Mouse (Mus musculus): ENCODE measurements around the gene Tap1.

The Tap1 gene

DNA sequence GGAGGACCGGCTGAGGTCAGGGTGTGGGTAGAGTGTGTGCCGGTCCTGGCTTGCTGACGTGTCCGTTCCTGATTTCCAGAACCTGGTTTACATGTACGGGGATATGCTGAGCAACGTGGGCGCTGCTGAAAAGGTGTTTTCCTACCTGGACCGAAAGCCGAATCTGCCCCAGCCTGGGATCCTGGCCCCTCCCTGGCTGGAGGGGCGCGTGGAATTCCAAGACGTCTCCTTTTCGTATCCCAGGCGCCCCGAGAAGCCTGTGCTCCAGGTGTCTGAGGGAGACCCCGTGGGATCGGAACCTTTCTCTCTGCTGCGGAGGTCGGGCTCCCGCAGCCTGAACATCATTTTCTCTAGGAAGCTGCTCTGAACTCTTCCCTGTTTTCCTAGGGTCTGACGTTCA lies 26.6 kb downstream of the Tap1 start:
- in situ Hi-C loops (cut with MboI; ENCODE audit: low pct_unique_long_range_greater_than_20kb in 1 of 2, low sequenced_read_pairs in 2 of 2, unreplicated experiment in 1 of 2): loop anchor here in 1 of 2 experiments (5.0 to 25.0 kb wide), 2 partner anchors 33 to 573 kb away; no protein-coding TSS in a partner anchor

DNA sequence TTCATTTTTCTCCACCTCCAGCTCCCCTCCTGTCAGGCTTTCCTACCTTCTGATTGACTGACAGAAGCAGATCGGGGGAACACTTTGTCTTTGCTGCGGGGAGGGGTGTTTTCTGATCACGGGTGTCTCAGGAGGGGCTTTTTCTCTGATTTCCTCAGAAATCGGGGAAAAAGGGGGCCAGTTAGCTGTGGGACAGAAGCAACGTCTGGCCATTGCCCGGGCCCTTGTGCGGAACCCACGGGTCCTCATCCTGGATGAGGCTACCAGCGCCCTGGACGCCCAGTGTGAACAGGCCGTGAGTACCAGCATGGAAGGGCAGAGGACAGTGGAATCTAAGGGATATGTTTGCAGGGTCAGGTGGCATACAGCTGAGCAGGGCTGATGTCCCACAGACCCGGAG lies 27.8 kb downstream of the Tap1 start:
- in situ Hi-C loops (cut with MboI; ENCODE audit: low pct_unique_long_range_greater_than_20kb in 1 of 2, low sequenced_read_pairs in 2 of 2, unreplicated experiment in 1 of 2): loop anchor here in 1 of 2 experiments (25.0 kb wide), 1 partner anchor 572 kb away; no protein-coding TSS in a partner anchor

DNA sequence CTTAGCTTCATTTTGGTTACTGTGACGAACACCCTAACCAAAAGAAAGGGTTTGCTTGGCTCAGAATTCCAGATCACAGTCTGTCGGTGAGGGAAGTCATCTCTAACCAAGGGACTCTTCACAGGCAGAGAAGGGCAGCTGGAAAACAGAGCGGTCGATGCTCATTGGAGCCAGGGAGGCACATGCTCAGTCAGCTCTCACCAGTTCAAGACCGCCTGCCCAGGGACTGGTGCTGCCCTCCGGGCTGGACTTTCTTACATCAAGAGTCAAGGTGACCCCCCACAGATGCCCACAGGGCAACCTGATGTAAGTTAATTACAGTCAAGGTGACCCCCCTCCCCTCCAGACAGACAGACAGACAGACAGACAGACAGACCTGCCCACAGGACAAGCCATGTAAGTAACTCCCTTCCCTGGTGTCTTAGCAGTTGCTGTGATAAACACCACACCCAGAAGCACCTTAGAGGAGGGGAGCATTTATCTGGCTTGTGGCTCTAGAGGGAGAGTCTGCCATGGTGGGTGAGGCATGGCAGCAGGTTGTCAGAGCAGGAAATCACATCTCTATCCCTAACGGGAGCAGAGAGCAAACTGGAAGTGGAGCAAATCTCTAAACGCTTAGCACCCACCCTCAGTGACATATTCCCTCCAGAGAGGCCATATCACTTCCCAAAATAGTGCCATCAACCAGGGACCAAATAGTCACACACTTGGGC lies 30.0 kb downstream of the Tap1 start:
- in situ Hi-C loops (cut with MboI; ENCODE audit: low pct_unique_long_range_greater_than_20kb in 1 of 2, low sequenced_read_pairs in 2 of 2, unreplicated experiment in 1 of 2): loop anchor here in 1 of 2 experiments (25.0 kb wide), 1 partner anchor 570 kb away; no protein-coding TSS in a partner anchor

DNA sequence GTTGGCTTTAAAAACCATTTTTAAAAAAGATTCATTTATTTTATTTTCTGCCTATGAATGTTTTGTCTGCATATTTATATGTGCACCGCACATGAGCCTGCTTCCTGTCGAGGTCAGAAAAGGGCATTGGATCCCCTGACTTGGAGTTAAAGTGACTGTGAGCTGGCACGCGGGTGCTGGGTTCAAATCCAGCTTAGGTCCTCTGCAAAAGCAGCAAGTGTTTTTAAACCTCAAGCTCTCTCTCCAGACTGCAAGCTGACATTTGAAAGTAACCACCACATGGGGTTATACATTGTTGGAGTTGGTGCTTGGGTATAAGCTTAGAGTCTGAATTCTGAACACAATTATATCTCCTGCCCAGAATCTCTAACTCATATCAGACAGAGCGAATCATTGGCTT lies 30.6 kb downstream of the Tap1 start:
- in situ Hi-C loops (cut with MboI; ENCODE audit: low pct_unique_long_range_greater_than_20kb in 1 of 2, low sequenced_read_pairs in 2 of 2, unreplicated experiment in 1 of 2): loop anchor here in 1 of 2 experiments (25.0 kb wide), 1 partner anchor 569 kb away; no protein-coding TSS in a partner anchor

DNA sequence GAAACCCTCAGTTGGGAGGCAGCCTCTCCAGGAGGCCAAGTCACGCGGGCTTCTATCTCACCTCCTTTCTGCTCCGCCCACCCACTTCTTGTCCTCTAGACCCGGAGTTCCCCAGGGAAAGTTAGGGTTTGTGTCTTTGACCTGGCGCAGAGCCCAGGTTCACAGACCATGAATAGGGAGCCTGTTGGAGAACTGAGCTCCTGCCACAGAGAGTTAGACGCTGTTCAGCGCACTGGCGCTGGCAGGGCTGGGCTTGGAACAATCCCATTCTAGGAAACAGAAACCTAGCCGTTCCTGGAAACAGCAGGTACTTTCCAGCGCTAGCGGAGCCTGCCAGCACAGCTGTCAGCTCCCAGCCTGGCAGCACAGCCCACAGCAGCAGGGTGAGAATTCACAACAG lies 31.3 kb downstream of the Tap1 start:
- in situ Hi-C loops (cut with MboI; ENCODE audit: low pct_unique_long_range_greater_than_20kb in 1 of 2, low sequenced_read_pairs in 2 of 2, unreplicated experiment in 1 of 2): loop anchor here in 1 of 2 experiments (25.0 kb wide), 1 partner anchor 569 kb away; no protein-coding TSS in a partner anchor

DNA sequence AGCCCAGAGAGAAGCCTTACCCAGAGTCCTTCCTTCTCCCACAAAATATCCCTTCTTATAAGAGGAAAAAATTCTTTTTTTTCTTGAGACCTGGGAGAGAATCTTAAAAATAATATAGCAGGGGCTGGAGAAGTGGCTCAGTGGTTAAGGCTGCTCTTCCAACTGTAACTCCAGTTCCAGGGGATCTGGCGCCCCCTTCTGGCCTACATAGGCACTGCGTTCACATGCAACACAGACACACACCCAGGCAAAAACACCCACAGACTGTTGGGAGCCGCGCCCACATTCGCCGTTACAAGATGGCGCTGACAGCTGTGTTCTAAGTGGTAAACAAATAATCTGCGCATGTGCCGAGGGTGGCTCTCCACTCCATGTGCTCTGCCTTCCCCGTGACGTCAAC lies 31.7 kb downstream of the Tap1 start:
- in situ Hi-C loops (cut with MboI; ENCODE audit: low pct_unique_long_range_greater_than_20kb in 1 of 2, low sequenced_read_pairs in 2 of 2, unreplicated experiment in 1 of 2): loop anchor here in 1 of 2 experiments (25.0 kb wide), 1 partner anchor 568 kb away; no protein-coding TSS in a partner anchor

DNA sequence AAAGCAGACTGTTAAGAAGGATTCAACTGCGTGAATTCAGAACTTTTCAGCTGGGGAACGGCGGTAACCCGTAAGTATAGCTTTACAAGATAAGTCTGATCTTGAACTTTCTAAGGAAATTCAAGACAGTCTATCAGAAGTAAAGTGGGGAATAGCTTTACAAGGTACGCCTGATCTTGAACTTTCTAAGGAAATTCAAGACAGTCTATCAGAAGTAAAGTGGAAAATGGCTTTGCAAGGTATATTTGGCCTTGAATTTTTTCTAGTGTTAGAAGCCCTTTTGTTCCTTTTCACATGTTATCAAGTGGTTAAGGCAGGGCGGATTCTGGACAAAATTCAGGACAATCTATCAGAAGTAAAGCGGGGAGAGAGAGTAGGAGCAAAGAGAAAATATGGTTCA lies 32.4 kb downstream of the Tap1 start:
- in situ Hi-C loops (cut with MboI; ENCODE audit: low pct_unique_long_range_greater_than_20kb in 1 of 2, low sequenced_read_pairs in 2 of 2, unreplicated experiment in 1 of 2): loop anchor here in 1 of 2 experiments (25.0 kb wide), 1 partner anchor 568 kb away; no protein-coding TSS in a partner anchor

DNA sequence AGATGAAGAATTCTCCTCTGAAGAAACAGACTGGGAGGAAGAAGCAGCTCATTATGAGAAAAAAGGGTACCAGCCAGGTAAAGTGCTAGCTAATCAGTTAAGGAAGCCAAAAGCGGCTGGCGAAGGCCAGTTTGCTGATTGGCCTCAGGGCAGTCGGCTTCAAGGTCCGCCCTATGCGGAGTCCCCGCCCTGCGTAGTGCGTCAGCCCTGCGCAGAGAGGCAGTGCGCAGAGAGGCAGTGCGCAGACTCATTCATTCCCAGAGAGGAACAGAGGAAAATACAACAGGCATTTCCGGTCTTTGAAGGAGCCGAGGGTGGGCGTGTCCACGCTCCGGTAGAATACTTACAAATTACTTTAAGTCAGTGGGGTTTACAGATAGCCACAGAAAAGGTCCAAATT lies 33.0 kb downstream of the Tap1 start:
- in situ Hi-C loops (cut with MboI; ENCODE audit: low pct_unique_long_range_greater_than_20kb in 1 of 2, low sequenced_read_pairs in 2 of 2, unreplicated experiment in 1 of 2): loop anchor here in 1 of 2 experiments (25.0 kb wide), 1 partner anchor 567 kb away; no protein-coding TSS in a partner anchor

DNA sequence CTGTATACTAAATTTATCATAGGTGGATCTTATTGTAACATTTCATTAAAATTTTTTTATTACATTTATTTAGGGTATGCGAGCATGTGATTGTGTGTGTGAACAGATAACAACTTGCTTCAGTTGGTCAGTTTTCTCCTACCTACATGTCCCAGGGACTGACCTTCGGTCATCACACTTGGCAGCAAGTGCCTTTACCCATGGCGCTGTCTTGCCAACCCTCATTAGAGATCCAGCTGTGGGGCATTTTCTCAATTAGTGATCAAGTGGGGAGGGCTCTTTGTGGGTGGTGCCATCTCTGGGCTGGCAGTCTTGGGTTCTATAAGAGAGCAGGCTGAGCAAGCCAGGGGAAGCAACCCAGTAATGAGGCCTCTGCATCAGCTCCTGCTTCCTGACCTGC lies 37.5 kb downstream of the Tap1 start:
- in situ Hi-C loops (cut with MboI; ENCODE audit: low pct_unique_long_range_greater_than_20kb in 1 of 2, low sequenced_read_pairs in 2 of 2, unreplicated experiment in 1 of 2): loop anchor here (25.0 kb wide), 1 partner anchor 562 kb away; no protein-coding TSS in a partner anchor

DNA sequence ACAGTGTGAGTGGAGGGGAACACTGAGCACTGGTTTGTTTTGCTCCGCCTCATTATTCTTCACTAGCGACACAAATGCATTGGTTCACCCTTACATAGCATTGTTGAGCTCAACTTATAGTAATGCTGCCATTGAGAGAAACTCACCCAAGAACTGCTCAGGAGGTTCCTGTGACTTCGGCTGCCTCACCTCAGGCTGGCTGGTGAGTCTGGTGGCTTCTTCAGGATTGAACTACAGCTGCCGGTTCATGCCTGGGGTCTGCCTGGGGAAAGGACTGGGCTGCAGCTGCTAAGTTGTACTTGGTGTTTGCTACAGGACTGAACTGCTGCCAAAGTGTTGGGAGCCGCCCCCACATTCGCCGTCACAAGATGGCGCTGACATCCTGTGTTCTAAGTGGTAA lies 38.1 kb downstream of the Tap1 start:
- in situ Hi-C loops (cut with MboI; ENCODE audit: low pct_unique_long_range_greater_than_20kb in 1 of 2, low sequenced_read_pairs in 2 of 2, unreplicated experiment in 1 of 2): loop anchor here in 1 of 2 experiments (25.0 kb wide), 1 partner anchor 562 kb away; no protein-coding TSS in a partner anchor

DNA sequence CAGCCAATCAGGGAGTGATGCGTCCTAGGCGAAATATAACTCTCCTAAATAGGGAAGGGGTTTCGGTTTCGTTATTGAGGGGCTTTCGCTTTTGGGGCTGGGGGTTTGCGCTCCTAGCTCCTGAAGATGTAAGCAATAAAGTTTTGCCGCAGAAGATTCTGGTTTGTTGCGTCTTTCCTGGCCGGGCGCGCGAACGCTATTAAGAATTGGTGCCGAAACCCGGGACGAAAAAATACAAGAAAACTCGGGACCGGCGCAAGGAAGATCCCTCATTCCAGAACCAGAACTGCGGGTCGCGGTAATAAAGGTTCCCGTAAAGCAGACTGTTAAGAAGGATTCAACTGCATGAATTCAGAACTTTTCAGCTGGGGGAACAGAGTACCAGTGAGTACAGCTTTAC lies 38.6 kb downstream of the Tap1 start:
- in situ Hi-C loops (cut with MboI; ENCODE audit: low pct_unique_long_range_greater_than_20kb in 1 of 2, low sequenced_read_pairs in 2 of 2, unreplicated experiment in 1 of 2): loop anchor here in 1 of 2 experiments (25.0 kb wide), 1 partner anchor 561 kb away; no protein-coding TSS in a partner anchor

DNA sequence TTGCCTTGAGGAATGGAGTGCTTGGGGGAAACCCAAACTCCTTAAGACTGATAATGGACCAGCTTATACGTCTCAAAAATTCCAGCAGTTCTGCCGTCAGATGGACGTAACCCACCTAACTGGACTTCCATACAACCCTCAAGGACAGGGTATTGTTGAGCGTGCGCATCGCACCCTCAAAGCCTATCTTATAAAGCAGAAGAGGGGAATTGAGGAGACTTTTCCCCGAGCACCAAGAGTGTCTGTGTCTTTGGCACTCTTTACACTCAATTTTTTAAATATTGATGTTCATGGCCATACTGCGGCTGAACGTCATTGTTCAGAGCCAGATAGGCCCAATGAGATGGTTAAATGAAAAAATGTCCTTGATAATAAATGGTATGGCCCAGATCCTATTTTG lies 43.6 kb downstream of the Tap1 start:
- in situ Hi-C loops (cut with MboI; ENCODE audit: low pct_unique_long_range_greater_than_20kb in 1 of 2, low sequenced_read_pairs in 2 of 2, unreplicated experiment in 1 of 2): loop anchor here in 1 of 2 experiments (25.0 kb wide), 1 partner anchor 556 kb away; no protein-coding TSS in a partner anchor

DNA sequence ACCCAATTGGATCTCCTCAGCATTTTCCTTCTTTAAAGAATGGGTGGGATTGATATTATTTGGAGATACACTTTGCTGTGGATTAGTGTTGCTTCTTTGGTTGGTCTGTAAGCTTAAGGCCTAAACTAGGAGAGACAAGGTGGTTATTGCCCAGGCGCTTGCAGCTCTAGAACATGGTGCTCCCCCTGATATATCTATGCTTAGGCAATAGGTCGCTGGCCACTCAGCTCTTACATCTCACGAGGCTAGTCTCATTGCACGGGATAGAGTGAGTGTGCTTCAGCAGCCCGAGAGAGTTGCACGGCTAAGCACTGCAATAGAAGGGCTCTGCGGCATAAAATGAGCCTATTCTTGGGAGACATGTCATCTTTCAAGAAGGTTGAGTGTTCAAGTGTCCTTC lies 44.7 kb downstream of the Tap1 start:
- in situ Hi-C loops (cut with MboI; ENCODE audit: low pct_unique_long_range_greater_than_20kb in 1 of 2, low sequenced_read_pairs in 2 of 2, unreplicated experiment in 1 of 2): loop anchor here in 1 of 2 experiments (25.0 kb wide), 1 partner anchor 555 kb away; no protein-coding TSS in a partner anchor

DNA sequence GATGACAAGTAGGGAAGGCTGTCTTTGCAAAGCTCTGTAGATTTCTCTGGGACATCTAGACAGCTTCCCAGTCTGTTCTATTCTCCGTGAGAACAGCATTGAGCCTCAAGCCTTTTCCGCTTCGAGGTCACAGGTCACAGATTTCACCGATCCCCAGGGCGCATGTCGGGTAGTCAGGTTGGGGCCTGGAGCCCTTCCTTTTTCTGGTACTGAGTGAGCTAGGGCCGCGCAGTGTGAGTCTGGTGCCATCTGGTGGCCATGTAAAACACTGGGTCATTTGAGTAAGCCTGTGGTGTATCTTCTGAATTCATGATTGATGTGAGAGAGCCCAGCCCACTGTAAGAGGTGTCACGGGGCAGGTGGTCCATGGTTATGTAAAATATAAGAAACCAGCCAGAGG lies 47.6 kb downstream of the Tap1 start:
- in situ Hi-C loops (cut with MboI; ENCODE audit: low pct_unique_long_range_greater_than_20kb in 1 of 2, low sequenced_read_pairs in 2 of 2, unreplicated experiment in 1 of 2): loop anchor here in 1 of 2 experiments (25.0 kb wide), 1 partner anchor 552 kb away; no protein-coding TSS in a partner anchor

DNA sequence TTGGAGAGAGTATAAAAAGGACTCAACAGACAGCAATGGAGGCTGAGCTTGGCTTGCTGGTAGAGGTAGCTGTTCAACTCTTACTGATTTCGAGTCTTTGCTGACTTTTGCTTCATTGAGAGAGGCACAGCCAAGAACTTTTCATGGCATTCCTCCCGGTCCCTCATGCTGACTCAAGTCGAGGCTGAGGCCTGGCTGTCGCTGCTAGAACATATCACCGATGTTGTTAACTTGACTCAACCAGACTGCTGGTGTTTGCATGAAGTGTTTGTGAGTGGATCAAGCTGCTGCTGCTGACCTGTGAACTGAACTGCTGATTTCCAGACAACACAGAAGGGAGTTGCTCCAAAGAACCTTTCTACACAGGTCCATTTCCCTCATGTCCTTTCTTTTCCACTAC lies 49.3 kb downstream of the Tap1 start:
- in situ Hi-C loops (cut with MboI; ENCODE audit: low pct_unique_long_range_greater_than_20kb in 1 of 2, low sequenced_read_pairs in 2 of 2, unreplicated experiment in 1 of 2): loop anchor here in 1 of 2 experiments (25.0 kb wide), 1 partner anchor 551 kb away; no protein-coding TSS in a partner anchor

DNA sequence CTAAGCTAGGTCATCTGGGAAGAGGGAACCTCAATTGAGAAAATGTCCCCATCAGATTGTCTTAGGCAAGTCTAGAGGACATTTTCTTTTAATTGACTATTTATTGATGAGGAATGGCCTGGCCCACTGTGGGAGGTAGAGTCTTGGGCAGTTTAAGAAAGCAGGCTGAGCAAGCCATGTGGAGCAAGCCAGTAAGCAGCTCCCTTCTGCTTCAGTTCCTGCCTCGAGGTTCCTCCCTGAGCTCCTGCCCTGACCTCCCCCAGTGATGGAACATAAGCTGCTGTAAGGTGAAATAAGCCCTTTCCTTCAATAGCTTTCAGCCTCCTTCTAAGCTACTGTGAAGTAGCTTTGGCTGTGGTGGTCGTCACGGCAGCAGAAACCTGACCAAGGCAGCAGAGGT lies 50.4 kb downstream of the Tap1 start:
- in situ Hi-C loops (cut with MboI; ENCODE audit: low pct_unique_long_range_greater_than_20kb in 1 of 2, low sequenced_read_pairs in 2 of 2, unreplicated experiment in 1 of 2): loop anchor here in 1 of 2 experiments (25.0 kb wide), 1 partner anchor 550 kb away; no protein-coding TSS in a partner anchor

DNA sequence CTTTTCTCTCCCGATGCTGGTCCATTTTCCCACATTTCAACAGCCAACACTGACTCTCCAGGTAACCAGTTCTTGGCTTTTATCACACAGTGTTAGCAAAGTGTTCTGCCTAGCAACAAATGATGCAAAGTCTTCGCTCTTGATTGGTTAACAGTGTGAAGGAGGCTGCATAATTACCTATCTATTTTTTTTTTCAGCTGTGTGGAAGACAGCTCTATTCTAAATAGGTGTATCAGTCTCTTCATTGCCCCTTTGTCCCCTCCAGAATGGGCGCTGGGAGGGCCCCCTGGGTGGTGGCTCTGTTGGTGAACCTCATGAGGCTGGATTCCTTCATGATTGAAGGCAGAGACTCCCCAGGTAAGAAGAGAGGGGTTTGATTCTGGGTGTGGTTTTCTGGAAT lies 51.4 kb downstream of the Tap1 start, which contains the start of gene H2-Ob:
H2-Ob (plus strand) TSS at position 198 of the 400 bp plus-strand sequence.
- in situ Hi-C loops (cut with MboI; ENCODE audit: low pct_unique_long_range_greater_than_20kb in 1 of 2, low sequenced_read_pairs in 2 of 2, unreplicated experiment in 1 of 2): loop anchor here in 1 of 2 experiments (25.0 kb wide), 1 partner anchor 549 kb away; no protein-coding TSS in a partner anchor

DNA sequence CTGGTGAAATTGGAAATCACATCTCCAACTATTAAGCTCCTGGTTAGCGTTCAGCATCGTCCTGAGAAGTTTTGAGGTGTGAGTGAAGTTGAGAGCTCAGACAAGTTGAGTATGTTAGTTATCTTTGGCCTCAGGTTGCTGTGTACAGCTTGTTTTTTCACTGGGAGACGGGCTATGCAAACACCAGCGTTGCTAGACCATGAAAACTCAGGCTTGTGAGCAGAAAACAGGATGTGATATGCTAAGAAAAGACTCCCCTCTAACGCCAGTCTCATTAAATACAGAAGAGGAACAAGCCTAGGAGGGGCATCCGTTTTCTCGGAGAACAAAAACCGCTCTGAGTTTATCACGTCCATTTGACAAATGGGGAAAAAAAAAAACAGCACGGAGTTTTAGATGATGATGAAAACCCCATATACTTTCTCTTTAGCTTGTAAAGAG lies 52.3 kb downstream of the Tap1 start:
- in situ Hi-C loops (cut with MboI; ENCODE audit: low pct_unique_long_range_greater_than_20kb in 1 of 2, low sequenced_read_pairs in 2 of 2, unreplicated experiment in 1 of 2): loop anchor here (10.0 to 25.0 kb wide), 2 partner anchors 115 to 548 kb away; partner anchors contain the start of gene Btnl2 (in 2 of the 2)

DNA sequence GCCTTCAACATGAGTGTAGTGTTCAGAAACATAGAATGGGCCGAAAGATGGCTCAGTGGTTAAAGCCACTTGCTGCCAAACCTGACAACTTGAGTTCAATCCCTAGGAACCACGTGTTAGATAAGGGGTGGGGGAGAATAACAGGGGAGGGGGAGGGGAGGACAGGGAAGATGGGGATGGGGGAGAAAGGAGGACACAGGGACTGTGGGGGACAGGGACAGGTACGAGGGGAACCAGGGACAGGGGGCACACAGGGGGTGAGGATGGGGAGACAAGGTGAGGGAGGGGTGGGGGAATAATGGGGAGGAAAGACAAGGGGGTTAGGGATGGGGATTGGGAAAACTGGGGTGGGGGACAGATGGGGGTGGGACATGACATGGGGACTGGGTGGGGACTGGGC lies 53.0 kb downstream of the Tap1 start:
- in situ Hi-C loops (cut with MboI; ENCODE audit: low pct_unique_long_range_greater_than_20kb in 1 of 2, low sequenced_read_pairs in 2 of 2, unreplicated experiment in 1 of 2): loop anchor here (10.0 to 25.0 kb wide), 2 partner anchors 114 to 547 kb away; partner anchors contain the start of gene Btnl2 (in 2 of the 2)

Data from mouse embryonic stem cell (cell line).